Mouse (Mus musculus) skeletal muscle tissue, adult 2 months (tissue): ENCODE results near the gene Kcnrg.

Source experiments
- DNase-seq: peaks from one replicate; pipeline ENCODE4 v3.0.0-alpha.2; 2012; ENCODE audit warnings: low read depth, low spot score

The Kcnrg gene

GRCm38 (mm10) chr14:61645547-61645946 lies 38.3 kb downstream of the Kcnrg start:
- no peak for DNase-seq

- DNase-seq = peak; percentile 16
These were observed 40.1 kb downstream of the Kcnrg start for GRCm38 (mm10) chr14:61647182-61647880.

GRCm38 (mm10) chr14:61647881-61648684 lies 40.8 kb downstream of the Kcnrg start:
- peak; percentile 16 for DNase-seq

DNA sequence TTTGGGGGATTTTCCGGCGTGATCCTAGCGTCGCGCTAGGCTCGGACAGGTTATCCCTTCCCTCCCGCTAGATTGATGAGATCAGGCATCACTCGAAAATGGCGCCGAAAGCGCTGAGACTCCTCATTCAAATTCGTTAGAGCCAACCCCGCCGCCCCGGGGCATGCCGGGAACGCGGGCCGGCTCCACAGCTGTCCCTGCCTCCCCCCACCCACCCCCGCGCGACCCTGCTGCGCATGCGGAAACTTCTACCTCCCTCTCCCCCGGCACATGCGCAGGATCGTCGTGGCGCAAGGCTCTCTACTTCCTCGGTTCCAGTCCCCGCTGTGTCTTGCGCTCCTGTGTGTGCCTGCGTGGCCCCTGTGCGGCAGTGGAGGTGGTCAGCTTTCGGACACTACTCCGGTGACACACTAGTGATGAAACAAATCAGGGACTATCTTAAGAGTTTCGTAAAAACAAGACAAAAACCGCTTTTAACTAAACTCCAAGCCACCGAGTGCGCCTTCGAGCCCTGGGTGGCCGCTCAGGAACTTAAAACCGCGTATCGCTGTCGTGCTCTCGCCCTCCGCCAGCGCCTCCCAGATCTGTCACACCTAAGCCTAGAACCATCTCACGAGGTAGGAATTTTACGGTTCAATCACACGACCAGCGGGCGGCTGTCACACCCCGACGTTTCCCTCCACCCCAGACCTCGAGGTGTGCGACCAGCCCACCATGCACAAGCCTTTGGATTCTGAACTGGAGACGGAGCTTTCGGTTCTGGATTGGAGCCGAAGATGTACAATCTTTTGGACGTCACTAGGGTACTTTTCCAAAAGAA lies 41.6 kb downstream of the Kcnrg start:
- peak; percentile 96 for DNase-seq

DNA sequence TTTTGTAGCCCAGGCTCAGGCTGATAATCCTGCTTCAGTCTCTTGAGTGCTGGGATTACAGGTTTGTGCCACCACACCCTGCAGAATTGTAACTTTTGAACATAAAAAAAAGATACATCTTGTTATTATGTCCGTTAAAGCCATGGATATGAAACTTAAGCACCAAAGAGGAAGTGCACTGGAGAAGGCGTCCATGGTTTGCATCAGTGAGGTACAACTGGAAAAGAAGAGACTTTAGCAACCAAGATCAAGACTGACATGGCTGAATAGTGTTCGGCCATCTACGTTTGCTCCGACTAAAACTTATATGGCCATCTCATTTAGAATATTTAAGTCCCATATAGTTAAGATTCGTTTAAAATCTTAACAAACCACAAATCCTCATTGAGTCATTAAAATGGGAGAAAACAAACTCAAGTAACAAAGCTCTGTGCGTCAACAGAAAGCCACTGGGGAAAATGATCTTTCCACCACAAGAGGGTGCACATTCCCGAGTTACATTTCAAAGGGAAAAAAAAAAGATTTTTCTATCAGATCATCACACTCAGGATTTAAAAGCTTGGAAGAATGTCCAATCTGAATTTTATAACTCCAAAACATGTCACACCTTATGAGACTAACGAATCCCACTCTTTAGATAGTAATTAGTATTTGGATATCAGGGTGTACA lies 43.2 kb downstream of the Kcnrg start:
- DNase-seq = peak; percentile 19

- DNase-seq = no peak
These were observed 49.2 kb downstream of the Kcnrg start for GRCm38 (mm10) chr14:61656469-61656868.

DNA sequence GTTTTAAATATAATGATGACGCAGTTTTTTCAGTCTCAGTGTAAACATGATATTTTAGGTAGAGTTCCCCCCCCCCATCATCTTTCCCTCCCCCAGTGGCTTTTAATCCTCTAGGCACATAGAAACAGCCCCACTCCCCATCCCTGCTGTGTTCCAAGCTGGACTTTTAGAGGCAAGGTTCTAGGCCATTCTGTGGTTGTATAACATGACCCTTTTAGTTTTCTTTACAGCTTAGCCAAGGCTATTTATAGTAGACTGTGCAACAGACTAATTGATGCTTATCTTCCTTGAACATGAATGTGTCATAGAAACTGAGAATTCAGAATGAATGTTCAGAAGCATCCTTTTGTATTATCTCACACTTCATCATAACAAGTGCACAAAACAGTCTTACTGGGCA lies 54.2 kb downstream of the Kcnrg start:
- no peak for DNase-seq

GRCm38 (mm10) chr14:61662307-61662706 lies 55.0 kb downstream of the Kcnrg start:
- no peak for DNase-seq
